Mouse (Mus musculus) R1 (cell line): Measurements from ENCODE around the gene Ccdc105.

ENCODE experiments used
- DNase-seq: peaks from one replicate; pipeline ENCODE4 v3.0.0-alpha.2; 2018; ENCODE audit warnings: low read depth, low spot score

The Ccdc105 gene

DNA sequence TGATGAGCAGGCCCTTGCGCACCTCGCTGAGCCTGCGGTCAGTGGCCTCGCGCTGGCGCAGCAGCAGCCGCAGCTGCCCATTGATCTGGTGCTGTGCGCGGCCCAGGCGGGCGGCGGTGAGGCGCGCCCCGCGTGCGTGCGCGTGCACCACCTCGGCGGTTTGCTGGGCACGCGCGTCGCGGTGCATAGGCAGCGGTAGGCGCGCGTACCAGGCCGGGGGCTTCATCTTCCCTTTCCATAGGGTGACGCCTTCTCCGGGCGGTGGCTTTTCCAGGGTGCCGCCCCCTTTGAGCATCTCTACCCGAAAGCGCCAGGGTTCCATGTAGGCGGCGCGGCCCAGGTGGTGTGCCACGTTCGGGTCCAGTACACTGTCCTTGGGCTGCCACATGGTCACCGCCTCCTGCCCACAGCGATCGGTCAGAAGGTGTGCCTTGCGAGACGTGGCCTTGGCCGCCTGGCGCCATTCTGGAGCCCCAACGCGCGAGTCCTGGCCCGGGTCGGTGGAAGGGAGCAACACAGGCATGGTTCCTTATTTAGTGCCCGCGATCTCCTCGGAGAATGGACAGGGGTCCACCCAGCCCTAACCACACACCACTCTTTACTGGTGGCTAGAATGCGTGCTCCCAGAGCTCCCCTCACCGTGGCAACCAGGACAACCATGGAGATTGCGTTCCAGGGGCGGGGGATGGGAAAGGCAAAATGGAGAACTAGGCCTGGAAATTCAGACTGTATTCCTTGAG, at the start of gene Ccdc105:
Ccdc105 (minus strand) TSS at position 614 of the 740 bp plus-strand sequence.
- peak; percentile 88 for DNase-seq

DNA sequence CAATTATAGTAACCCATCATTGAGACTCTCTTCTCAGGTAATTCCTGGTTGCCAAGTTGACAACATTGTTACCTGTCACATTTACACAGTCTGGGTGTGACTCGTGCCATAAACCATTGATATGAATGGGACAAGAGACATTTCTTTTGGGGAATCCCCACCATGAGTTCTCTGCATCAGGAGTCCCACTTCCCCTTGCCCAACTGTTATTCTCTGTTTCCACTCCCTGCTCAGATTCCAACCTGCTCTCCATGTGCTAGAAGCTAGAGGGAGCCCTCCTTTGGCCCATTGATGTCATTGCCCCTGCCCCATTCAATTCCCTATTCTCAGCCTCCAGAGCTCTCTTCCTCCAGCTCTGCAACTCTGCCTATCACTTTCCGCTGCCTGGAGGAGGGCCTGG, 48.6 kb upstream of the Ccdc105 start:
- DNase-seq, result peak; percentile 46

DNA sequence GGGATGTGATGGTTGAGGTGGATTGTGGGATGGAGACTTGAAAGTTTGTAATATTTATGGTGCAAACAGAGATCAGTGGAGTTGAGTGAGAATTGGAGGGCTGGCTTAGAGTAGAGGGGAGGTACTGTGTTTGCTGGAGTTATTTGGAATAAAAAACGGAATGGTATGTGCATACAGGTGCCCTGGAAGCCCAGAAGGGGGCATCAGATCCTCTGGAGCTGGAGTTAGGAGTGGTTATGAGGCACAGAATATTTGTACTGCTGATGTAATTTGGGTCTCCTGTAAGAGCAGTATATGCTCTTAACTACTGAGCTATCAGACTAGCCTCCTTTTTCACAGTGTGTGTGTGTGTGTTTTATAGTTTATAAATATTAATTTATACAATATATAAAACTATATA, 37.7 kb upstream of the Ccdc105 start:
- DNase-seq, result peak; percentile 13

DNA sequence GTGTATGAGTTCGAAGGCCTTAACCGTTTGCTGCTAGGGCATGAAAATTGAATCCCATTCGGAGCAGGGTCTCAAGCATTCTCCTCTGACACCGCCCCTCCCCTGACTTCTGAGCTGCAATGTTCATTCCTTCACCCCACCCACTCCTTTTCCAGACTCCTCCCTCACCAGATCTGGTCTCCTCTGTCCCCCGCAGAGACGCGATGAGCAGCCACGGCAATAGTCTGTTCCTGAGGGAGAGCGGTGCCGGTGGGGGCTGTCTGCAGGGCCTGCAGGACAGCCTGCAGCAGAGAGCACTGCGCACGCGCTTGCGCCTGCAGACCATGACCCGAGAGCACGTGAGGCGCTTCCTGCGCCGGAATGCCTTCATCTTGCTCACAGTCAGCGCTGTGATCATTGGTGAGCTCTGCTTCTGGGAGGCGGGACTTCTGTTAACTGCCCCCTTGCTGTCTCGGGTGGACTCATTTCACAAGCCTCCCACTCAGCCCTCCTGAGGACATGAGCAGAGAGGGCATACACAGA, 34.8 kb upstream of the Ccdc105 start:
- peak; percentile 80 for DNase-seq

DNA sequence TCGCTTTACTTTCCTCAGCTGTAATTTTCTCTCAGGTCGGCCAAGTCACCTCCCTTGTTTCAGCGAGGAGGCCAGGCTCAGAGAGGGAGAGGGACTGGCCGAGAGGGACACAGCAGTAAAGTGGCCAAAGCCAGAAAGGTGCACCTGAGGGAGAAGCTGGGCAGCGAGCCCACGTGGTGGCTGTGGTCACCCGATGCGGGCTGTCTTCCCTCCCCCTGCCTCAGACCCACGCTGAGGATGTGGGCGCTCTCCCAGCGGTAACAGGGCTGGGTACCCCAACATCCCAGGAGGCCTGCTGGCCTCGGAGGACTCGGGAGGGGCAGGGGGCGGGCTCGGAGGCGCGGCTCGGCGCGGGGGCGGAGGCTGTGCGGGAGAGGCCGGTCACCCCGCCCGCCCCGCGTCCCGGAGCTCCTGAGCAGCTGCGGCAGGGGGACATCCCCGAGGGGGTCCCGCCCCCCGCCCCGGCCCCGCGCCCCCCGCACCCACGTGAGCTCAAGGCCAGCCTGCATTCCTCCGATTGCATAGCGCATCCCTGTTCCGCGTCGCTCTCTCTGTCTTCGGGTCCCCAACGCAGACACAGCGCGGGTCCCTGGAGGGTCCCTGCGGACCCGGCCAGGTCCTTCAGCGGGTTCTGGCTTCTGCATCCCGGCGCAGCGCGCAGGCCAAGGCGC, 27.3 kb upstream of the Ccdc105 start, which contains the start of gene Slc1a6:
Slc1a6 (plus strand) TSS at position 516 of the 671 bp plus-strand sequence.
- DNase-seq, result no peak

DNA sequence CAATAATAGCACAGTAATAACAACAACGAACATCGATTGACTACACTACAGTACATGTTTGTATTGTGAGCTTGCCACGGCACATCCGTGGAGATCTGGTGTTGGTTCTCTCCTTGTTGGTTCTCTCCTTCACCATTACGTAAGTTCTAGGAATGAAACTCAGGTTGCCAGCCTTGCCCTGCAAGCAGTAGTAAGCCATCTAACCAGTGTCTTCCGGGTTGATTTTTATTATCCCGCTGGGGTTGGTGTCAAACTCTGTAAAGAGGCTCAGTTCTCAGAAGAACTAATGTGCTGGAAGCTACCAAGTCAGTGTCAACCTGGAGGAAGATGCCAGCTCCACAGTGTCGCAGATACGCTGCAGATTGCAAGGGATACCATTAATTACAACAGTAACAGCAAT, 26.7 kb upstream of the Ccdc105 start:
- no peak for DNase-seq

DNA sequence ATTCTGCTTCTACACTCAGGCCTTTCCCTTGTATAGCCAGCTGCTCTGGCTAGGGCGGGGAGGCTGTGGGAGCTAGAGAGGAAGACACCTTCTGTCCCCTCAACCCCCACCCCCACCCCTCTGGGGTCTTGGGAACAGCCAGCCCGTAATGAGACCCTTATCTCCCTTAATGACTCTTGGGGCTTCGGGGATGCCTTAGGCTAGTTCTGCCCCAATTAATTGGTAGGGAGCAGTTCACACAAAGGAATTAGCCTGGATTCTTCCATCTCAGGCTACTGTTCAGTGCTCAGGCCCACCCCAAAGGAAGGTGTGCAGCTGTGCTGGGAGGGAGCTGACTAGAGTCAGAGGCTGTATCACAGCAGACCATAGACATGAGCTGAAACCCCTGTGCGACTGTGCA, 23.0 kb upstream of the Ccdc105 start:
- DNase-seq, result no peak

DNA sequence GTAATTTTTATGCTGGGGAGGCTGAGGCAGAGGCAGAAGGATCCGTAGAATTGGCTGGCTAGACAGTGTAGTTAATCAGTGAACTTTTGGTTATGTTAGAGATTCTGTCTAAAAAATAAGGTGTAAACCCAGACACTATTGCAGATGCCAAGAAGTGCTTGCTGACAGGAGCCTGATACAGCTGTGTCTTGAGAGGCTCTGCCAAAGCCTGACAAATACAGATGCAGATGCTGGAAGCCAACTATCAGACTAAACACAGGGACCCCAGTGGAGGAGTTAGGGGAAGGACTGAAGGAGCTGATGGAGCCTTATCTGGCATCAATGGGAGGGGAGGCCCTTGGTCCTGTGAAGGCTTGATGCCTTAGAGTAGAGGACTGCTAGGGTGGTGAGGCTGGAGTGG, 12.7 kb upstream of the Ccdc105 start:
- DNase-seq, result no peak

DNA sequence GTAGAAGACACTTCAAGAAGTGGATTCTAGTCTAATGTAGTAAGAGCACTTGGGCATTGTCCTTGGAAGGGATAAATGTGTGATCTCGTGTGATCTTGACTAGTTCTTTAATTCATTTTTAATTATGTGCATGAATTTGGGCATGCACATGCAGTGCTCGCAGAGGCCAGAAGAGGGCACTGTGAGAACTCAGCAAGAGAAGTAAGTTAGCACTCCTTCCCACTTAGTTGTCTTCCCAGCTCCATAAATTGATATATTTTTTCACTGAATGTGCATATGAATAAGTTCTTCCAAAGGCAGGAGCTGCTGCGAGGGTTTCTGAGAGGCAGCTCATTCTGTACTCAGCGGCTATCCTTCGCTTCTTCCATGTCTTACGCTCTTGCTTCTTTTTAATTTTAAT, 3.2 kb upstream of the Ccdc105 start:
- peak; percentile 66 for DNase-seq

DNA sequence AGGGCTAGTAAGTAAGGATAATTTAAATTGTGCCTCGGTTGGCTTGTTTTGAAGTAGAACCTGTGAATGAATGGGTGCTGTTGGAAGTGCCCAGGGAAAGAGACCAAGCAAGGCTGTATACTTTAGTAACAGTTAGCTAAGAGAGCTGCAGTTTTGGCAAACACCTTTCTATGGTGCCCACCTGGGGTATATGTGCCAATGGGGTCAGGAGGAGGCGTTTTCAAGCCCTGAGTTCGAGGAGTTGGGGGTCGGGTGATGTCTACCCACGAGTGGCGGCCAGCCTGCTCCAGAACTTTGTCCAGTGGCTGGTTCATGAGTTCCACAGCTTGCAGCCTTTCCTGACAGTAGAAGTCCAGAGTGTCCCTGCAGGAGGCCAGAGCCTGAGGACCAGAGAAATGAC, 3.9 kb downstream of the Ccdc105 start:
- DNase-seq, result no peak

DNA sequence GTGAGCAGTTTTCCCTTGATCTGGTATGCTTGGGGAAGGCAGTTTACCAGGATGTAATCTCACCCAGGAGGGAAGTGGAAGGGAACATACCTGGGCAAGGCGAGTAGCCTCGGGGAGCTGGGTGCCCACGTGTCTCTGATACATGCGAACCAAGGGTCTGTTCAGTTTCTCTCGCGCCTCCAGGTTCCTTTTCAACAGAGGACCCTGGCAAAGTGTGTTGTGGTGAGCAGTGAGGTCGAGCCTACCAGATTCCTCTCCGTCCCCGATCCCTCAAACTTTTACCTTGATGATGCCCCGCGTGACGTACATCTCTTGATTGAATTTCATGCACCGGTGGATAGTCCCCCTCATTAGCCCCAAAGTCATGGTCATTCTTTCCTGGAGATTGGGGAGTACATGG, 4.7 kb downstream of the Ccdc105 start:
- no peak for DNase-seq

DNA sequence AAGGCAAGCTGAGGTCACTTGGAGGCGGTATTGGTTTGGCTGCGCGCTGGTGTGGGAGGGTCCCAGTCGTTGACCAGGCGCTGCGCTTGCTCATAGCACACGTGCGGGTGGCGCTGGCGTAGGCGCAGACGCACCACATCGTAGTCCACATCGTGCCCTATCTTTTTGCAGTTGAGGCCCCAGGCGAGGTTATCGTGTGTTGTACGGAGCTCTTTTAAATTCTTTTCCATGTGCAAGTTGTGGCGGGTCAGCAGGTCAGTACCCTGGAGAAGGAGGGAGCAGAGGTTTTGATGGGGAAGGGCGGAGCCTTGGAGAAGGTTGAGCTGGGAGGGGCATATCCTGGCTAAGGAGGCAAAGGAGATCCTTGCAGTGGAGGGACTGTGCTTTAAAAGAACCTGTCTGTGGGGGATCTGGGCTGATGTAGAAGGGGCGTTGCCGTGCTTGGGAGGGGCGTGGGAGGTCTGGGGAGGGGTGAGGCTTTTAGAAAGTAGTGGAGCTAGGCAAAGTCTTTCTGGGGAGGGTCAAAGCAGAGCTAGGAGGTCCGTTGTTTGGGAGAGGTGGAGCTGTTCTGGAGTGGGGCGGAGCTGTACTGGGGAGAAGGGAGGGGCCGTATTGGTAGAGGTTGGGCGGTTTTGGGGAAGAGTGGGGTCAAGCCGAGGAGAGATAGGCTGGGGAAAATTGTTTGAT, 5.7 kb downstream of the Ccdc105 start:
- peak; percentile 95 for DNase-seq

DNA sequence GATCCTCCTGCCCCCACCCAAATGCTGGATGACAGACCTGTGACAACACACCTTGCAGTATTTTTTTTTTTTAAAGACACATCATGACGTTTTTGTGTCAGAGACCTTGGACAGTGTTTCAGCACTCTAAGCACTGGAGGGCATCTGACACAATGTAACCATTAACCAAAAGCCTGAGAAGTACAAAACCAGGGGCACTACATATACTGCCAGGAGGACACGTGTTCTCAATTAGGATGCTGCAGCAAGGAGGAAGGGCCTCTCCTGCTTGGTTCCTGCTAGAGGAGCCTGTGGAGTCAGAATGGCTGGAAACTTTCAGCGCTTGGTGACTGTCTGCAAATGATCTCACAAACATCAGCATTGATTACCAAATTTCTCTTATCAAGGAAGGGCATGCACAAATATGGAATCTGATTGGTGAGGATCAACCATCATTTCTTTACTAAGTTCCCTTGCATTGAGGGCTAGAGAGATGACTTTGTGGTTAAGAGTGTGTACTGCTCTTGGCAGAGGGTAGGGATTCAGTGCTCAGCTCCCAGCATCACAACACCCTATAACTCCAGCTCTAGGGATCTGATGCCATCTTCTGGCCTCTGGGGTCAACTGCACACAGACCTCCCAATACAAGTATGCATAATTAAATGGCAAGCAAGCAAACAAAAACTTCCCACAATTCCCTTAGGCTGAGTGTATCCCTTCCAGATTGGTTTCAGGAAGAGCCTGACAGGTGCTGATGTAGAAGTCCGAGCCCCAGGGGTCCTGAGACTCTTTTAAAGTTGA, 7.2 kb downstream of the Ccdc105 start:
- DNase-seq, result peak; percentile 74

DNA sequence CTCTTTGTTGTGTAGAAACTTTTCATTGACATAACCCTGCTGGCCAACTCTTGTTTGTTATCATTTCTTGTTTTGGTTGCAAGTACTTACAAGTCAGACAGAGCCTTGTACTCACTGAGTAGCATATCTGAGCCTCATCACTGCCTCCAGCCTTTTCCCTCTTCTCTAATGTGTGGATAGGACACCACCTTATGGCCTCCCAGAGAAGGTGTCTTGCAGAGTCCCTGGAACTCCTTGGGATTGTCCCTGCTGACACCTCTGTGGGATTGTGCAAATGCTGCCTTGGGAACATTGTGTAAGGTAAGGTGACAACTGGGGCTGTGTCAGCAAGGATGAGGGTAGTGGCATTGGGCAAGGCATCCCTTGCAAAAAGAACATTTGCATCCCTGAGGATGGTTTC, 9.1 kb downstream of the Ccdc105 start:
- no peak for DNase-seq

DNA sequence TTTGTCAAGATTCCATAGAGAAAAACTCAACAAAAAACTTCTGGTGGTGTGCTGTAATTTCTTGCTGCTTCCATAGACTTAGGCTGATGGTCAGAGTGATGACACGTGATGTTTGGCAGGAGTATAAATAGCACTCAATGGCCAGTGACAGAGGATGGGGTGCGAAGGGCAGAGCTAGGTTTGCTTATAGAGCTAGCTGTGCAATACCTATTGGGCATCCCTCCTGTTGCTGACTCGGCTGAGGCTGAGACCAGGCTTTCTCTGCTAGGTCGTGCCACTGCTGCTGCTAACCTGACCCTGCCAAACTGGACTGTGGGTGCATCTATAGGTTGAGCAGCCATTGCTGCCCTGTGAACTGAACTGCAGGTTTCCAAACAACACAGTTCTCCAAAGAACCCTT, 13.0 kb downstream of the Ccdc105 start:
- DNase-seq, result no peak

DNA sequence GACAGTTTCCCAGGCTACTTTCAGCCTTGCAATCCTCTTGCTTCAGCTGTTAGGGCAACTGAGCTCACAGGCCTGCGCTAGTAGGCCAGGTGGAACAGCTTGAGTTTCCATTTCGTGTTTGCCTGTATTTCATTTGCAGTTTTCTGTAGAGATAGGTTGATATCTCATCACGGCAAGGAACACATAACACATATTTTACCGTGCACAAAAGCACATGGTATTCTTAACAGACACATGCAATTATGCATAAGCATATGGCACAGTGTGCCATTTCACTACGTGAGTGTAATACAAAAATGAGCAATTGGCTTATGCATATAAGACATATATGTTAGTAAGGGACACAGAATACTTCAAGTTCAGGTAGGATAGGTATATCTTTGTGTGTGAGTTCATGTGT, 25.0 kb downstream of the Ccdc105 start:
- DNase-seq, result no peak

DNA sequence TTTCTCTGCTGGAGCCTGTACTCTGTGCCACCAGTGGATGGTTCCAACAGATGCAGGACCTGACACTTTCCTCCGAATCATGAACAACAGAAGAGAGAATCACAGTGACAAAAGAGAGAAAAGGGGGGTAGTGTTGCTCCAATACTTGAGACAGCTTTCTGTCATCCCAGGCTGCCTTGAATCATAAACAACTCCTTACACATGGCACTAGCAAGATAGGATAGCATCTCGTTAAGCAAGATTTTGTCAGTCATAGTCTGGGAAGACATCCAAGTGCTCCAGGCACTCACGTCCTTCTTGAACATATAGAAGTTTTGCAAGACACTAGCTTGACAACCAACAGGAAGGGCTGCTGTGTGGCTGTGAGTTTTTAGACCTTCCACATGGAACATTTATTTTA, 25.8 kb downstream of the Ccdc105 start:
- DNase-seq, result no peak

DNA sequence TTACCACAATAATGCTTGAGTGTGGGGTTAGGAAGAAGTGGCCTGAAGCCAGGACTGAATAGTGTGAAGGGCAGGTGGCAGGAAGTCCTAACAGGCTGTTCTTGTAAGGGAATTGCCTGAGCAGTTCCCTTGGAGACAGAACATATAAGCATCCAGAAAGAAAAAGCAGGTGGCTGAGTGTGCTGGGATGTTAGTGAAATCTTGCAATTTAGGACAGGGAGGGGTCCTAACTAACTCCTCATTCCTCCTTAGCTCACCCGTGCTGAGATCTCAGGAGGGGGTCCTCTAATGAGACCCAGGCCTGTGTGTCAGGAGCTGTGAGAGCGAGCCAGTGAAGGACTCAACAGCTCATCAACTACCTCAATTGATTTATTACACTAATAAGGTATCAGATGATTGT, 29.4 kb downstream of the Ccdc105 start:
- DNase-seq, result no peak

DNA sequence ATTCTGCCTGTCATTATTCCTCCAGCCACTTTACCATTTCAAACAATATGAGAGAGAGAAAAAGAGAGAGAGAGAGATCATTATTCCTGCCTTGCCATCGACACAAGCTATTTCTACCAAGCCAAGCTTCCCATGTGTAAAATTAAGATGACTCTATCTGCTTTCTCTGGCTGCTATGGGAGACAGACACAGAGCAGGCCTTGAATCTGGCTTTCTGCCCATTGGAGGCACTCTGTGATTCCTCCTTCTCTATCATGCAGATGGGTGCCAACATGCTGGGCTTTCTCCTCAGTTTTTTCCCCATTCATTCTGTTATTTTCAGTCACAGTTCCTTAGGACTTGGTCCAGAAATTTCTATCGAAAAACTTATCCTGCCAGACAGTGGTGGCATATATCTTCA, 30.2 kb downstream of the Ccdc105 start:
- DNase-seq, result no peak

DNA sequence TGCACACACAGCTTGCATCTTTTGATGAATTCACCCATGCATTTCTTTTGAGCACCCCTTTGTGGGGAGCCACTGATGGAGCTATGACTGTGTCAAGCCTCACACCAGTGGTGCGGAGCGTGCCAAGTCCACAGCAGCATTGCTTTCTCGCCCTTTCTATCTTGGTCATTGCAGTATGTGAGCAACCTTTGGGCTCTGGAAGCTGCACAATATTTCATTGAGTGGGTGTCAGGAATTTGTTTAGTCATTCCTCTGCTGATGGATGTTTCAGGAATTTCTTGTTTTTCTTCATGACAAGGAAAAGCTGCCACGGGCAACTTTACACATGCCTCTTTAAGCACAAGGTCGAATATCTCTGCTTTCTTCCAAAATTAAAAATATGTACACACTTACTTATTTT, 30.8 kb downstream of the Ccdc105 start:
- no peak for DNase-seq

DNA sequence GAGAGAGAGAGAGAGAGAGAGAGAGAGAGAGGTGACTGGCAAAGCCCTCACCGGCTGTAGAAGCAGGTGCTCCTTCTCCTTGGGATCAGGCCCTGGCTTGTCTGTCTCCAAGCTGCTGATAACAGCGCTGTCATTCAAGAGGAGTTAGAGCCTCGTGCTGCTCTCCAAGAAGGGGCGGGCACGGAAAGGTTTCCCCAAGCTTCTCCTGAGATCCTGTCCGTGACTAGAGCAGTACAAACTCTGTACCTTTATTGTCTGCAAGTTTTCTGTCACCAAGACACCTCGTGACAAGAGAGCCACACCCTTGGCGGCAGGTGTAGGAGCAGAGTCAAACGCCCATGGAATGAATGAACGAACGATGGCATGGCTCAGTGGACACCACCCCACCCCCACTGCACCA, 34.8 kb downstream of the Ccdc105 start, which contains the start of gene Casp14:
Casp14 (minus strand) TSS at position 239 of the 400 bp plus-strand sequence.
- DNase-seq, result no peak

DNA sequence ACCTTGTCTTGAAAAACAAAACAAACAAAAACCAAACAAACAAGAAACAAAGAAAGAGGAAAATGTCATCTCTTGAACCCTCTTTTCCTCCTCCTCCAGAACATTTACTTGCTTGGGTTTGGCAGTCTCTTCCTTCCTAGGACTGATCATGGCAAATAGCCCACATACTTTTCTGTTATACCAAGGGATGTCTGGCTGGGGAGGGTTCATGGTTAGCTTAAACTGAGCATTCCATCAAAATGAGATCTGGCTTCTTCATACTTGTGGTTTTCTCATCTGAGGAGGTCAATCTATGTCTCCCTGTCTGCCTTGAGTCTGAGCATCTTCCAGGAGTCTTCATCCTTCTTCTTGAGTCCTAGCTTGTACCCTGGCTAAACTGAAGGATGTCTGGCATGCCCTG, 36.6 kb downstream of the Ccdc105 start:
- DNase-seq, result no peak
